Mouse (Mus musculus): Measurements from ENCODE around the gene Ttll12. TPM values are rescaled to one million over a fixed set of nuclear protein-coding genes. Genes with fewer than 3 reads are reported as not detected.

Gene Ttll12
- 1 to 10 TPM; 5.3 to 6.7 (median 5.9) TPM for total RNA-seq (2022)

GRCm38 (mm10) chr15:83594513-83595363 is at the start of gene Ttll12:
Ttll12 (minus strand) TSS chr15:83595157.
- DNase-seq (ENCODE audit: low spot score), result peak; percentile 93

GRCm38 (mm10) chr15:83642518-83642917 is 47.6 kb upstream of the Ttll12 start:
- no peak for DNase-seq (ENCODE audit: low spot score)

- DNase-seq (ENCODE audit: low spot score), result no peak
Measured at GRCm38 (mm10) chr15:83640208-83640607, 45.3 kb upstream of the Ttll12 start.

DNA sequence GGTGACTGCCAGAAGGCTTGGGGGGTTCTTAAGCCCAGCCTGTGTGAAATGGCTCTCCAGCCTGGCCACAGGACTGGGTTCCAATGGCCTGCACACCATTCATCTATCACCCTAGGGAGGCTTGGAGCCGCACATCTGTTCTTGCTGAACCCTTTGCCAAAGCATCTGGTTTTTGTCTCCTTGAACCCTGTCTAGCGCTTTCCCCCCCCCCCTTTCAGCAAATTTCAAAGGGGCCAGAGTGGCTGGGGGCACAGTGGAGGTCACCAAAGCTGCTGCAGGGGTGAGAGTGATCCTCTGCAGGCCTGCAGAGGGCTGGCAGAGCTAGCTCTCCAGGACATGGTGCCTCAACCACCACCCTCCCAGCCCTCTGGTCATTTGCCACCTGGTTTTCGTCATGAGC is 44.2 kb upstream of the Ttll12 start:
- DNase-seq (ENCODE audit: low spot score), result peak; percentile 3

DNA sequence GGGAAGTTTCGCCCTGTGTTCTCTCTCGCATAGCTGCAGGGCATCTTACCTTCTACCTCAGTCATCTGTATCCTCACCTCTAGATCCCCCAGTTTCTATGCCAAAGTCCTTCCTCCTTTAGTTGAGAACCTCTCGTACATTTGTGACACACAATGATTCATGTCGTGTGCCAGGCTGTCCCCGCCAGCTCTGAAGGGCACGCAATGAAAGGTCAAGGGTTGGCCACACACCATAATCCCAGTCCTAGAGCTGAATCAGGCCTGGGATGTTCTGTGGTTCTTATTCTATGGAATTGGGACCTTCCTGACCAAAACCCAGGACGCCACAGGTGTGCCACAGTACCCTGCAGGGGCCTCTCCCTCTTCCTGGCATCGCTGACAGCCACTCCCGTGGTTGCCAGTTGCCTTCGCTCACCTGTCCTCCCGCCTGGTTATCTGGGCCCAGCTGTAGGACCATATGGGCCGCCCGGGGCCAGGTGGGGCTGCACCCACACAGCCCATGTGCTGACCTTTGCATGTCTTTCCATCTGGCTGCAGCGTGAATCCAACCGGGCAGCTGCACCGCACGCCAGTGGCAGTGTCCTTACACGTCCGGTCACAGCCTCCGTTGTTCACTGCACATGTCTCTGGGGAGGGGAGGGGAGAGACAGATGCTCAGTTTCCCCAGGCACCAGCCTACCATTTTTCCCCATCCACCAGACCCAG is 43.4 kb upstream of the Ttll12 start:
- no peak for DNase-seq (ENCODE audit: low spot score)

GRCm38 (mm10) chr15:83636759-83637158 is 41.8 kb upstream of the Ttll12 start:
- DNase-seq (ENCODE audit: low spot score), result no peak

DNA sequence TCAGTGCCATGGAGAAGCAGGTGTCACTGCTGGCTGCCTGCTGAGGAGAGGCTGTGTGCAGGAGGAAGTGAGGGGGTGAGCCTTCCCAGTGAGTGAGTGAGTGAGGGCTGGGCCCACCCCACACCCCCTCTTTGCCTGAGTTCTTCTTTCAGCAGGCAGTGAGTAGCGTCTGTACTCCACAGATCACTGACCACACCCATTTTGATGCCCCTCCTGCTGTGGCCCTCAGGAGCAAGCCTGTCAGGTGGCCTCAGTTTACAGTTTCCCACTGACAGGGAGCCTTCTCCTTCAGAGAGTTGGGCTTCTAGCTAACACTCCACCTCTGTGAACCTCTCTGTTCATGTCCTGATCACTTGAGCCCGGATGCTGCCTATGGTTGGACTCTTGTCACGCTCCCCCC is 40.3 kb upstream of the Ttll12 start:
- no peak for DNase-seq (ENCODE audit: low spot score)

- no peak for DNase-seq (ENCODE audit: low spot score)
Measured at GRCm38 (mm10) chr15:83634076-83634475, 39.1 kb upstream of the Ttll12 start.

GRCm38 (mm10) chr15:83631071-83631470 is 36.1 kb upstream of the Ttll12 start:
- DNase-seq (ENCODE audit: low spot score), result no peak

GRCm38 (mm10) chr15:83629716-83630115 is 34.8 kb upstream of the Ttll12 start:
- DNase-seq (ENCODE audit: low spot score), result no peak

GRCm38 (mm10) chr15:83626142-83626645 is 31.2 kb upstream of the Ttll12 start:
- DNase-seq (ENCODE audit: low spot score), result no peak

- DNase-seq (ENCODE audit: low spot score), result no peak
Measured at GRCm38 (mm10) chr15:83615245-83615644, 20.3 kb upstream of the Ttll12 start.

DNA sequence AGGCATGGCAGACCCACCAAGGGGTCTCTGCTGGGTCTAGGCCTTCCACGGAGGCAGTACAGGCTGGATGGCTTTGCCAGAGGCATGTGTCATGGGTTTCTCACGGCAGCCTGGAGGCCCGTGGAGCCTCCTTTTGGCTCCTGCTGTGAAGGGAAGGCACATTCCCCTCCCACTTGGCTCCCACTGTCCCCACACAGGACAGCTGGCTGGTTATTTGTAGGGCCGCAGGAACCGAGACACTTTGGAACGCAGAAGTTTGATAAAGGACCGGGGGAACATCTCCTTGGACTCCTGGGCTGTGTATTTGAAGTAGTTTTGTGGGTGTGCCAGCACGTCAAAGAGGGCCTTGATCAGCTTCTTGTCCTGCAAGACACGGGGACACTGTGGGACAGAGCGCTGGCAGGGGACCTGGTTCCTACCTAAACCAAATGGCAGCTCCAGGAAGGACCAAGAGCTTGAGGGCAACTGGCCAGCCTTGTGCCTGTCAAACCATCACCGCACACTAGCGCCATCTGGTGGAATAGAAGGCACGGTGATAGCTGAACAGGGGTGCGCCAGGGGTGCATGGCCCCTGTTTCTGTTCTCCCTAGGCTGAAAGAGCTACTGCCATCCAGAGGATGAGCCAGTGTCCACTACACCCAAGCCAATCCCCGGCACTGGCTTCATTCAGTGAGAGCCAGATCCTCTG is 12.3 kb upstream of the Ttll12 start:
- DNase-seq (ENCODE audit: low spot score), result peak; percentile 74

DNA sequence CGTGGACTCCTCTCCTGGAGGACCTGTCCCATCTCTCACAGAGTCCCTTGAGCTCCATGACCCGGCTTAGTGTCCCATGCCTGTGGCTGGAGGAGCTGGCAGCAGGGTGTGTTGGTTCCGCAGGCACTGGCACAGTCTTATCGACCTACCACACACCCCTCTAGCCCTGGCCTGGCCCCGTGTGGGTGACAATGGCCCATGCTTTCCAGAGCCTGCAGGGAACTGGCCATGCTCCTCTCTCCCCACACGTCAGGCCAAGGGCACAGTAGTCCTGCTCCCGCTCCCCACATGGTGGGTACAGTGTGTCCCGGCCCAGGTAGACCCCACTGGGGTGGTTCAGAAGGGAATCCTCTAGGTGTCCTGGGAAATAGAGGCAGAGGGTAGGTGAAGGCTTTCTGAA is 11.7 kb upstream of the Ttll12 start:
- DNase-seq (ENCODE audit: low spot score), result no peak

GRCm38 (mm10) chr15:83606216-83606615 is 11.3 kb upstream of the Ttll12 start:
- no peak for DNase-seq (ENCODE audit: low spot score)

DNA sequence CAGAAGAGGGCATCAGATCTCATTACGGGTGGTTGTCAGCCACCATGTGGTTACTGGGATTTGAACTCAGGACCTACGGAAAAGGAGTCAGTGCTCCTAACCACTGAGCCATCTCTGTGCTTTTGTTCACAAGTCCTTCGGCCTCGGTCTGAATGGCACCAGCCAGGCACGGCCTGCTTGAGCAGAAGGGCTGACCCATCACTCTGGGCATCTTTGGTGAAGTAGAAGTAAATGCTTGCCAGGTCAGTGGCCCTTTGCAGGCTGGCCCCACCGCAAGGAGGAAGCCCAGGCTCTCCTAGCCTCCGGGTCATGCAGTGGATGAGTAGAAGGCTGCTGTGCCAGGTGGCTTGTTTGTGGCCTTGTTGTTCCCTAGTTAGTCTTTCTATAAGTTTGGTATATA is 8.5 kb upstream of the Ttll12 start:
- no peak for DNase-seq (ENCODE audit: low spot score)

- no peak for DNase-seq (ENCODE audit: low spot score)
Measured at GRCm38 (mm10) chr15:83603046-83603396, 8.1 kb upstream of the Ttll12 start.

DNA sequence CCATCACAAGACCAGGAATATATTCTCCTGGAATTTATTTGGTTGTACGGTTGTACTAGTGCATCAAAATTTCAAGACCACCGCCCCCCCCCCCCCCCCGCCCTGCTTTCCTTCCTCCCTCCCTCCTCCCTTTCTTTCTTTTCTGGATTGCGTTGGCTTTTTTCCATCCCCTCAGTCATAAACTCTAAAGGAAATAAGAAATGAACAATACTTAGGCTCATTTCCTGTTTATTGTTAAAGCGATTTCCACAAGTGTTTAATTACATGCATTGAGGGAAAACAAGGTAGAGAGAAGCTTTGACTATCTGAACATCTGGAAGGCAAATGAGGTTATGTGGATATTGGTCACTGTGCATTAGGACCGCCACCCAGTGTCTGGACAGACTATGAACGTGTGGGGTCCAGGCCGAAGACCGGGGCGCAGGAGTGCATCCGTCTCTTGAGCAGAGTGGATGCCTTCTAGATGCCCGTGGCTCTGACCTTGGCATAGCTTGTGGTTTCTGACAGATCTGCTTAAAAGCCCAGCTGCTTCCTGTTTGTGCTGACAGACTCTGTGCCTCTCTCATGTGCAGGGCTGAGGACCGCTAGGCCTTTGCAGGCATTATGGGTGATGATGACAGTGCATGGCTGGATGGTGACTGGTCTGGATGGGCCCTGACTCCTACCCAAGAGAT is 7.6 kb upstream of the Ttll12 start:
- DNase-seq (ENCODE audit: low spot score), result peak; percentile 47

GRCm38 (mm10) chr15:83601185-83601584 is 6.2 kb upstream of the Ttll12 start:
- no peak for DNase-seq (ENCODE audit: low spot score)

GRCm38 (mm10) chr15:83596833-83597232 is 1.9 kb upstream of the Ttll12 start:
- no peak for DNase-seq (ENCODE audit: low spot score)

- no peak for DNase-seq (ENCODE audit: low spot score)
Measured at GRCm38 (mm10) chr15:83595364-83595711, 381 bp upstream of the Ttll12 start.
